Mouse (Mus musculus): Measurements from ENCODE around the gene Gsx2. TPM values are rescaled to one million over a fixed set of nuclear protein-coding genes. Genes with fewer than 3 reads are reported as not detected.

The Gsx2 gene
- 0.07 TPM in 1 of 2 replicates, not detected in the other for polyA plus RNA-seq (2012; rRNA removed)

GRCm38 (mm10) chr5:75075383-75075941 lies at the start of gene Gsx2:
Gsx2 (plus strand) TSS chr5:75075601.
- Histone ChIP-seq H3K27me3 (ENCODE audit: control insufficient read depth, insufficient read depth, low read length) (peaks cover 27% of the 10 kb centered on the region), H3K4me3 (ENCODE audit: extremely low read depth, insufficient read depth, insufficient read length) (no peak within 1 kb of the TSS), H3K36me3 (ENCODE audit: control insufficient read depth, insufficient read depth, low read length) (no peaks in the 10 kb centered on the region), H3K27ac (ENCODE audit: insufficient read depth, low read length) (no peak within 1 kb of the TSS), H3K4me1 (ENCODE audit: control insufficient read depth, insufficient read depth, insufficient read length) (peaks cover 3% of the 10 kb centered on the region)
- 9% methylated on average over 41 of the region's 41 CpGs for WGBS
- TF ChIP-seq POLR2A (IDR thresholded peaks at IDR 0.05; ENCODE audit: low read depth, low read length) (no peak), CTCF (IDR thresholded peaks at IDR 0.05; ENCODE audit: extremely low read depth, insufficient read depth, insufficient read length, insufficient replicate concordance) (no peak)
- no peak for DNase-seq (ENCODE audit: low read depth in 1 of 2, low spot score in 2 of 2)

DNA sequence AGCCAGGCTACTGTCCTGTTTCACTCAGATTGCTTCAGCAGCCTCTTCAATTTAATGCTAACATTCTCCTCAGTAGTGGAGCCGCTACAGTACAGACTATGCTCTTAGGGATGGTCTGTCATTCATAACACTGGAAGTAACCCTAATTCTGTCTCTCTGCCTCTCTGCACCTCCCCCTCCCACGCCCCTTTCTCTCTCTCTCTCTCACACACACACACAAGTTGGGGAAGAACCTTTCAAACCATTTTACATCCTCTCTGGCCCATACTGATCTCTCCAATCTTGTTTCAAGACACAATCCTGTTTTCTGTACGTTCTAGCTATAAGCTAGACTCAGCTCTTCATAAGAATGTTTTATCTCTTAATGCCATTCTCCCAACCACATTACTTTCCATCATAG lies 39.9 kb upstream of the Gsx2 start:
- Histone ChIP-seq H3K27me3 (ENCODE audit: control insufficient read depth, insufficient read depth, low read length) (no peaks in the 10 kb centered on the region), H3K4me3 (ENCODE audit: extremely low read depth, insufficient read depth, insufficient read length) (no peak overlapping the region), H3K4me1 (ENCODE audit: control insufficient read depth, insufficient read depth, insufficient read length) (peaks cover 3% of the 10 kb centered on the region; the same call in 1 of the 2 replicates), H3K36me3 (ENCODE audit: control insufficient read depth, insufficient read depth, low read length) (peaks cover 2% of the 10 kb centered on the region; the same call in 1 of the 2 replicates), H3K27ac (ENCODE audit: insufficient read depth, low read length) (no peak overlapping the region)
- 81% methylated on average over 3 of the region's 3 CpGs for WGBS
- no peak for DNase-seq (ENCODE audit: low read depth in 1 of 2, low spot score in 2 of 2)
- TF ChIP-seq CTCF (IDR thresholded peaks at IDR 0.05; ENCODE audit: extremely low read depth, insufficient read depth, insufficient read length, insufficient replicate concordance) = no peak
- no peak for TF ChIP-seq POLR2A (IDR thresholded peaks at IDR 0.05; ENCODE audit: low read depth, low read length)

- H3K4me1 ChIP-seq (ENCODE audit: control insufficient read depth, insufficient read depth, insufficient read length) = no peaks in the 10 kb centered on the region; the same call in 1 of the 2 replicates
- TF ChIP-seq POLR2A (IDR thresholded peaks at IDR 0.05; ENCODE audit: low read depth, low read length) (no peak), CTCF (IDR thresholded peaks at IDR 0.05; ENCODE audit: extremely low read depth, insufficient read depth, insufficient read length, insufficient replicate concordance) (no peak)
- H3K4me3 ChIP-seq (ENCODE audit: extremely low read depth, insufficient read depth, insufficient read length) = no peak overlapping the region
- DNase-seq (ENCODE audit: low read depth in 1 of 2, low spot score in 2 of 2) = no peak
- 89% methylated on average over 1 of the region's 1 CpGs for WGBS
- no peaks in the 10 kb centered on the region for H3K36me3 ChIP-seq (ENCODE audit: control insufficient read depth, insufficient read depth, low read length)
- H3K27ac ChIP-seq (ENCODE audit: insufficient read depth, low read length) = no peak overlapping the region
- no peaks in the 10 kb centered on the region for H3K27me3 ChIP-seq (ENCODE audit: control insufficient read depth, insufficient read depth, low read length)
Observed at GRCm38 (mm10) chr5:75039307-75039706, 36.1 kb upstream of the Gsx2 start.

- DNase-seq (ENCODE audit: low read depth in 1 of 2, low spot score in 2 of 2) = no peak
- Histone ChIP-seq H3K27ac (ENCODE audit: insufficient read depth, low read length) (no peak overlapping the region), H3K4me3 (ENCODE audit: extremely low read depth, insufficient read depth, insufficient read length) (peak overlapping the region; percentile 93), H3K36me3 (ENCODE audit: control insufficient read depth, insufficient read depth, low read length) (no peaks in the 10 kb centered on the region), H3K4me1 (ENCODE audit: control insufficient read depth, insufficient read depth, insufficient read length) (no peaks in the 10 kb centered on the region; the same call in 1 of the 2 replicates), H3K27me3 (ENCODE audit: control insufficient read depth, insufficient read depth, low read length) (no peaks in the 10 kb centered on the region)
- 27% methylated on average over 9 of the region's 9 CpGs for WGBS
- no peak for TF ChIP-seq CTCF (IDR thresholded peaks at IDR 0.05; ENCODE audit: extremely low read depth, insufficient read depth, insufficient read length, insufficient replicate concordance)
- TF ChIP-seq POLR2A (IDR thresholded peaks at IDR 0.05; ENCODE audit: low read depth, low read length) = no peak
Observed at GRCm38 (mm10) chr5:75043011-75043445, 32.4 kb upstream of the Gsx2 start.

DNA sequence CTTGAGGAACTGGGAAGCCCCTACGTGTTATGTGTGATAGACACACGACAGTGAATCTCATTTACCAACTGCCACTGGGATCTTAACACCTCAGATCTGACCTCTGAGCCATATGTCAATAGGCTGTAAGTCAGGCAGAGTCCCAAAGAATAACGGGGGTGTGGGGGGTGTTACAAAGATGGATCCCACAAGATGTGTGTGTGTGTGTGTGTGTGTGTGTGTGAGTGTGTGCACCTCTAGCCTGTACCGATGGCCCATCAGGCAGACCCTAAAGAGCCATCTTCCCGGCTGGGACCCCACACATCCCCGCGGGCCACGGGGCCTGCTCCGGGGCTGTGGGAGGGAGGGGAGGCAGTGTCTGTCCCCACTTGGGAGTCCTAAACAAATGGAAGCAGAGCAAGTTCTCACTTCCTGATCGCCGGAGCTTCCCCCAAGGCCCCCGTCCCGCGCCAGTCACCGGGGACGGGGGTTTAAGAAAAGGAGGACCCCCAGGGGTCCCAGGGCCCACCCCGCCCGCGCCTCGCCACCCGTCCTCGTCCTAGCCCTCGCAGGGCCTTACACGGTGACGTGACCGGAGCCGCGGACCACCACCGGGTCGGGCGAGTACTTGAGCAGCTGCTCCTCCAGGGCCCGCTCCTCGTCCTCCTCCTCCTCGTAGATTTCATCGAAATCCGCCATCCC lies 31.6 kb upstream of the Gsx2 start:
- Histone ChIP-seq H3K36me3 (ENCODE audit: control insufficient read depth, insufficient read depth, low read length) (no peaks in the 10 kb centered on the region), H3K4me3 (ENCODE audit: extremely low read depth, insufficient read depth, insufficient read length) (peak overlapping the region; percentile 93), H3K27me3 (ENCODE audit: control insufficient read depth, insufficient read depth, low read length) (no peaks in the 10 kb centered on the region), H3K27ac (ENCODE audit: insufficient read depth, low read length) (peak overlapping the region; percentile 83), H3K4me1 (ENCODE audit: control insufficient read depth, insufficient read depth, insufficient read length) (no peaks in the 10 kb centered on the region; the same call in 1 of the 2 replicates)
- peak in 1 of 2 experiments; percentile 24 for DNase-seq (ENCODE audit: low read depth in 1 of 2, low spot score in 2 of 2)
- 1% methylated on average over 35 of the region's 36 CpGs for WGBS
- TF ChIP-seq POLR2A (IDR thresholded peaks at IDR 0.05; ENCODE audit: low read depth, low read length) = no peak
- TF ChIP-seq CTCF (IDR thresholded peaks at IDR 0.05; ENCODE audit: extremely low read depth, insufficient read depth, insufficient read length, insufficient replicate concordance) = no peak

DNA sequence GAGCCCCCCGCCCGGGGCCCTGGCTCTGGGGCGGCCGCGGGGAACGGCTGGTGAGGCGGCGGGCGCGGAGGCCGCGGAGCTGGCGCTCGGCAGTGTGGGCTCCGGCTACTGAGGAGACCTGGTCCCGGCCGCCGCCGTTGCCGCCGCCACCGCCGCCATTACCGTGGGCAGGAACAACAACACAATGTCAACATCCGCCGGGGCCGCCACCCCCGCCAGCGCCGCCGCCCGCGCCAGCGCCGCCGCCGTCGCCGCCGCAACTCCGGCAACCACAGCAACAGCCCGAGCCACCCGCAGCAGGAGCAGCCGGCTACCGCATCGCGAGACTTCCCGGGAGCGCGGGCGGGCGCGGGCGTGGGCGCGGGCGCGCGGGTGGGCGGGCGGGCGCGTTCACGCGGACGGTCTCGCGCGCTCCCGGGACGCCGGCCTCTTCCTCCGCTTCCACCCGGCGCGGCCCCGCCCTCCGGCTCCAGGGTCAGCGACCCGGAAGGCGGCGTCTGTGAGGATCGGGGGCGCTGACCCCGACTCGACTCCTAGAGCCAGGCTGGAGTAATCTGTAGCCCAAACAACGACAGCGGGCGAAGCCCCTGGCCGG lies 31.0 kb upstream of the Gsx2 start, which contains the start of gene Chic2:
Chic2 (minus strand) TSS at position 465 of the 595 bp plus-strand sequence.
- Histone ChIP-seq H3K27me3 (ENCODE audit: control insufficient read depth, insufficient read depth, low read length) (no peaks in the 10 kb centered on the region), H3K4me3 (ENCODE audit: extremely low read depth, insufficient read depth, insufficient read length) (peak within 1 kb of the TSS; percentile 93), H3K36me3 (ENCODE audit: control insufficient read depth, insufficient read depth, low read length) (no peaks in the 10 kb centered on the region), H3K4me1 (ENCODE audit: control insufficient read depth, insufficient read depth, insufficient read length) (no peaks in the 10 kb centered on the region; the same call in 1 of the 2 replicates), H3K27ac (ENCODE audit: insufficient read depth, low read length) (peak within 1 kb of the TSS; percentile 89)
- peak; percentile 42 to 73 for DNase-seq (ENCODE audit: low read depth in 1 of 2, low spot score in 2 of 2)
- 2% methylated on average over 68 of the region's 90 CpGs for WGBS
- TF ChIP-seq POLR2A (IDR thresholded peaks at IDR 0.05; ENCODE audit: low read depth, low read length) (no peak; the same call in none of the 2 replicates), CTCF (IDR thresholded peaks at IDR 0.05; ENCODE audit: extremely low read depth, insufficient read depth, insufficient read length, insufficient replicate concordance) (no peak)

All from spleen, adult 2 months (tissue).